Comparison of ENCODE assay signal across 18 mouse cellular contexts in the genomic region with DNA sequence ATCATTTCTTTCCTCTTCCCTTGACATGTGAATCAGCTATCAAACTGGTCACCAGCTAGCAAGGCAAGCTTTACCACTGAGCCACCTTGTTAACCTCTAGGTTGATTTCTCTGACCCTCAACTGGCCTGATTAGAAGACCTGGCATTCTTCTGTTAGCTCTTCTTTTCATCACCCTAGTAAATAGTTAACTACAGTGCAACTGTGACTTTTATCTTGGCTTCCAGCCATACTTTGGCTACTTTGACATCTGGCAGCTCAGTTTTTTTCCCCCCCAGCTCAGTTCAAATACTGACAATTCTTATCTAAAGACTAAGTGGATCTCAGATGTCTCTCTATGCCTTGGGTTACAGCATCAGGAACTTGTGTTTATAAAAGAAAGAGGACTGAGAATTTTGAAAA. TPM values are rescaled to one million over a fixed set of nuclear protein-coding genes. Genes with fewer than 3 reads are reported as not detected.
DNase-seq lines count a peak whose midpoint lies in the region; ATAC-seq and TF ChIP-seq lines count a peak whose summit lies in the region.
"Had no signal": no experiment of that assay in that cellular context is flagged by ENCODE, and none has a peak within 500 bp of the region (broad histone marks: within the 10 kb centered on the region; RNA-seq: fewer than 3 reads in every experiment).

No protein-coding gene starts in this region.

- no peak overlapping the region for H3K4me3 ChIP-seq in heart, postnatal 0 days (ENCODE audit: low read depth, low read length)
- no peak overlapping the region for H3K4me3 ChIP-seq in midbrain, postnatal 0 days (ENCODE audit: low read depth, low read length)
- H3K4me3 ChIP-seq in midbrain, embryonic 16.5 days (ENCODE audit: low read depth, low read length), result no peak overlapping the region
- H3K4me3 ChIP-seq in liver, embryonic 13.5 days (replicated peaks), result no peak overlapping the region
- no peak overlapping the region for H3K4me3 ChIP-seq in forebrain, postnatal 0 days (ENCODE audit: low read depth, low read length)
- H3K4me3 ChIP-seq: embryonic facial prominence, embryonic 13.5 days had no signal

- H3K4me1 ChIP-seq in heart, postnatal 0 days (ENCODE audit: control insufficient read depth, insufficient read depth), result peaks cover 8% of the 10 kb centered on the region; the same call in 1 of the 2 replicates
- H3K4me1 ChIP-seq in midbrain, postnatal 0 days (ENCODE audit: insufficient read depth, low read length), result no peaks in the 10 kb centered on the region
- H3K4me1 ChIP-seq in midbrain, embryonic 16.5 days (ENCODE audit: control insufficient read depth, insufficient read depth, low read length), result no peaks in the 10 kb centered on the region
- H3K4me1 ChIP-seq in liver, embryonic 13.5 days (replicated peaks), result peaks cover 4% of the 10 kb centered on the region; the same call in 1 of the 2 replicates
- no peaks in the 10 kb centered on the region for H3K4me1 ChIP-seq in forebrain, postnatal 0 days (ENCODE audit: insufficient read depth)

- H3K27me3 ChIP-seq in heart, postnatal 0 days (ENCODE audit: control insufficient read depth, insufficient read depth, low read length), result no peaks in the 10 kb centered on the region
- H3K27me3 ChIP-seq in midbrain, postnatal 0 days (ENCODE audit: insufficient read depth, low read length), result no peaks in the 10 kb centered on the region
- no peaks in the 10 kb centered on the region for H3K27me3 ChIP-seq in midbrain, embryonic 16.5 days (ENCODE audit: control insufficient read depth, insufficient read depth, low read depth, low read length)
- no peaks in the 10 kb centered on the region for H3K27me3 ChIP-seq in liver, embryonic 13.5 days
- H3K27me3 ChIP-seq in forebrain, postnatal 0 days (ENCODE audit: insufficient read depth, low read length), result no peaks in the 10 kb centered on the region
- H3K27me3 ChIP-seq: embryonic facial prominence, embryonic 13.5 days had no signal

- H3K27ac ChIP-seq in heart, postnatal 0 days (ENCODE audit: low read depth), result no peak overlapping the region
- H3K27ac ChIP-seq in midbrain, postnatal 0 days (ENCODE audit: low read depth, low read length), result no peak overlapping the region
- H3K27ac ChIP-seq in midbrain, embryonic 16.5 days (ENCODE audit: low read length), result no peak overlapping the region
- peak overlapping the region; percentile 66; the same call in 1 of the 2 replicates for H3K27ac ChIP-seq in liver, embryonic 13.5 days
- H3K27ac ChIP-seq in forebrain, postnatal 0 days (ENCODE audit: low read depth, low read length), result no peak overlapping the region
- H3K27ac ChIP-seq: embryonic facial prominence, embryonic 13.5 days had no signal

- no peak overlapping the region for H3K9ac ChIP-seq in heart, postnatal 0 days (replicated peaks; ENCODE audit: low read depth, low read length)
- H3K9ac ChIP-seq in midbrain, postnatal 0 days (replicated peaks; ENCODE audit: low read length, poor library complexity, severe bottlenecking), result no peak overlapping the region
- no peak overlapping the region for H3K9ac ChIP-seq in midbrain, embryonic 16.5 days (ENCODE audit: low read depth, low read length)
- no peak overlapping the region for H3K9ac ChIP-seq in liver, embryonic 13.5 days
- H3K9ac ChIP-seq in forebrain, postnatal 0 days, result no peak overlapping the region
- H3K9ac ChIP-seq: embryonic facial prominence, embryonic 13.5 days had no signal

- TF ChIP-seq CTCF in heart, postnatal 0 days (IDR thresholded peaks at IDR 0.05; ENCODE audit: low read depth), result no peak
- TF ChIP-seq CTCF in midbrain, postnatal 0 days (IDR thresholded peaks at IDR 0.05), result no peak
- no peak for TF ChIP-seq CTCF in forebrain, postnatal 0 days (IDR thresholded peaks at IDR 0.05; ENCODE audit: low read depth)

- TF ChIP-seq EP300 in heart, postnatal 0 days (IDR thresholded peaks at IDR 0.05; ENCODE audit: low read depth), result no peak

- DNase-seq in heart, postnatal 0 days (ENCODE audit: low spot score), result peak; percentile 55
- DNase-seq in heart, postnatal 36 days, result no peak
- DNase-seq in midbrain, postnatal 0 days (ENCODE audit: low spot score), result peak; percentile 19
- no peak for DNase-seq in liver, embryonic 13.5 days
- no peak for DNase-seq in forebrain, postnatal 0 days
- no peak for DNase-seq in Muller cell, postnatal 12 days (ENCODE audit: inconsistent ontology term)
- no peak for DNase-seq in left cerebral cortex, postnatal 10 days (ENCODE audit: extremely low spot score in 1 of 2, low spot score in 2 of 2)
- DNase-seq: adrenal gland, adult 2 months; cerebellum, postnatal 25 days; gastrocnemius, postnatal 36 days; thymus, adult 2 months had no signal

- ATAC-seq in heart, postnatal 0 days (ENCODE audit: insufficient read depth, low read depth), result peak; percentile 27; the same call in 1 of the 2 replicates
- no peak for ATAC-seq in midbrain, postnatal 0 days (ENCODE audit: low FRiP score)
- ATAC-seq in midbrain, embryonic 16.5 days, result no peak
- peak; percentile 83 for ATAC-seq in liver, embryonic 13.5 days (ENCODE audit: low read depth)
- no peak for ATAC-seq in forebrain, postnatal 0 days
- ATAC-seq: forebrain, embryonic 14.5 days had no signal

- intact Hi-C loops in heart, postnatal 36 days (cut with DNase I), result no loop called here
- intact Hi-C loops in left cerebral cortex, postnatal 10 days (cut with DNase I), result no loop called here

- H3K4me2 ChIP-seq in heart, postnatal 0 days (ENCODE audit: low read depth, low read length), result no peak overlapping the region
- no peak overlapping the region for H3K4me2 ChIP-seq in midbrain, postnatal 0 days (ENCODE audit: low read depth, low read length, poor library complexity, severe bottlenecking)
- H3K4me2 ChIP-seq in midbrain, embryonic 16.5 days (ENCODE audit: low read length), result no peak overlapping the region
- H3K4me2 ChIP-seq in liver, embryonic 13.5 days, result no peak overlapping the region
- no peak overlapping the region for H3K4me2 ChIP-seq in forebrain, postnatal 0 days (ENCODE audit: low read depth)
- H3K4me2 ChIP-seq: embryonic facial prominence, embryonic 13.5 days had no signal

- H3K36me3 ChIP-seq in heart, postnatal 0 days (replicated peaks; ENCODE audit: control insufficient read depth, insufficient read depth, low read length), result no peaks in the 10 kb centered on the region
- H3K36me3 ChIP-seq in midbrain, postnatal 0 days (ENCODE audit: insufficient read depth, low read length), result no peaks in the 10 kb centered on the region
- H3K36me3 ChIP-seq in midbrain, embryonic 16.5 days (ENCODE audit: control insufficient read depth, insufficient read depth, low read length), result no peaks in the 10 kb centered on the region
- no peaks in the 10 kb centered on the region for H3K36me3 ChIP-seq in liver, embryonic 13.5 days
- H3K36me3 ChIP-seq in forebrain, postnatal 0 days (ENCODE audit: insufficient read depth), result no peaks in the 10 kb centered on the region
- H3K36me3 ChIP-seq: embryonic facial prominence, embryonic 13.5 days had no signal

- no peaks in the 10 kb centered on the region for H3K9me3 ChIP-seq in heart, postnatal 0 days (replicated peaks; ENCODE audit: control insufficient read depth, low read length)
- no peaks in the 10 kb centered on the region for H3K9me3 ChIP-seq in midbrain, postnatal 0 days (ENCODE audit: low read length)
- no peaks in the 10 kb centered on the region for H3K9me3 ChIP-seq in midbrain, embryonic 16.5 days (replicated peaks; ENCODE audit: control insufficient read depth, low read length, poor library complexity, severe bottlenecking)
- no peaks in the 10 kb centered on the region for H3K9me3 ChIP-seq in liver, embryonic 13.5 days (replicated peaks)
- no peaks in the 10 kb centered on the region for H3K9me3 ChIP-seq in forebrain, postnatal 0 days (ENCODE audit: low read length)
- H3K9me3 ChIP-seq: embryonic facial prominence, embryonic 13.5 days had no signal

RNA-seq across cellular contexts. Expression of a gene that starts 7.4 kb away (rescaled TPM):
- total RNA-seq in heart, postnatal 0 days (2014; rRNA removed; ENCODE audit: low replicate concordance), result not detected in 2 replicates
- polyA plus RNA-seq in heart, postnatal 0 days (2015; fragmentation: Nextera tagmentation; extraction: Ambion mirVana), result not detected in 2 replicates
- not detected for total RNA-seq in heart, postnatal 36 days (2021)
- total RNA-seq in midbrain, postnatal 0 days (2014; rRNA removed), result 0.19 TPM in 1 of 2 replicates, not detected in the other
- polyA plus RNA-seq in midbrain, postnatal 0 days (2015; fragmentation: Nextera tagmentation; extraction: Ambion mirVana), result 0.19 and 0.32 TPM in 2 replicates
- polyA plus RNA-seq in midbrain, embryonic 16.5 days (2015; fragmentation: Nextera tagmentation; extraction: Ambion mirVana), result 0.15 TPM in 1 of 2 replicates, not detected in the other
- polyA plus RNA-seq in liver, embryonic 13.5 days (2015; fragmentation: Nextera tagmentation; extraction: Ambion mirVana), result 0.28 and 0.42 TPM in 2 replicates
- total RNA-seq in forebrain, postnatal 0 days (2014; rRNA removed), result 0.10 and 0.69 TPM in 2 replicates
- 0.28 and 0.29 TPM in 2 replicates for polyA plus RNA-seq in forebrain, postnatal 0 days (2015; fragmentation: Nextera tagmentation; extraction: Ambion mirVana)
- total RNA-seq in left cerebral cortex, postnatal 10 days (2021), result 1 to 10 TPM in 1 of 2 experiments, under 1 TPM in 1; 0.89 to 1.1 TPM
- total RNA-seq: gastrocnemius, postnatal 36 days; megakaryocyte, adult 5-6 weeks had no signal
- polyA plus RNA-seq: adrenal gland, adult 2 months; embryonic facial prominence, embryonic 13.5 days; forebrain, embryonic 14.5 days; hindbrain, embryonic 11.5 days; small intestine, adult 2 months; thymus, adult 2 months had no signal

RNA-seq across cellular contexts. Expression of a gene that starts 49.6 kb away (rescaled TPM):
- total RNA-seq in heart, postnatal 0 days (2014; rRNA removed; ENCODE audit: low replicate concordance), result not detected in 2 replicates
- polyA plus RNA-seq in heart, postnatal 0 days (2015; fragmentation: Nextera tagmentation; extraction: Ambion mirVana), result not detected in 2 replicates
- not detected for total RNA-seq in heart, postnatal 36 days (2021)
- total RNA-seq in midbrain, postnatal 0 days (2014; rRNA removed), result not detected in 2 replicates
- polyA plus RNA-seq in midbrain, postnatal 0 days (2015; fragmentation: Nextera tagmentation; extraction: Ambion mirVana), result not detected in 2 replicates
- polyA plus RNA-seq in midbrain, embryonic 16.5 days (2015; fragmentation: Nextera tagmentation; extraction: Ambion mirVana), result not detected in 2 replicates
- polyA plus RNA-seq in liver, embryonic 13.5 days (2015; fragmentation: Nextera tagmentation; extraction: Ambion mirVana), result 9.5 and 11.1 TPM in 2 replicates
- not detected in 2 replicates for total RNA-seq in forebrain, postnatal 0 days (2014; rRNA removed)
- polyA plus RNA-seq in forebrain, postnatal 0 days (2015; fragmentation: Nextera tagmentation; extraction: Ambion mirVana), result not detected in 2 replicates
- total RNA-seq in left cerebral cortex, postnatal 10 days (2021), result not detected
- total RNA-seq: gastrocnemius, postnatal 36 days; left cerebral cortex, postnatal 36 days; megakaryocyte, adult 5-6 weeks had no signal
- polyA plus RNA-seq: adrenal gland, adult 2 months; embryonic facial prominence, embryonic 13.5 days; forebrain, embryonic 14.5 days; hindbrain, embryonic 11.5 days; small intestine, adult 2 months; thymus, adult 2 months had no signal

Comparison
In these comparisons a context has a peak if more than half of its experiments do, and no peak if none do; other contexts are left out.
1. DNase-seq: peak in heart, postnatal 0 days (single experiment) and midbrain, postnatal 0 days (single experiment); none in heart, postnatal 36 days (0 of 2), liver, embryonic 13.5 days (single experiment), forebrain, postnatal 0 days (single experiment), Muller cell, postnatal 12 days (single experiment) and left cerebral cortex, postnatal 10 days (0 of 2).
2. ATAC-seq: peak in heart, postnatal 0 days (single experiment) and liver, embryonic 13.5 days (single experiment); none in midbrain, postnatal 0 days (single experiment), midbrain, embryonic 16.5 days (single experiment) and forebrain, postnatal 0 days (single experiment).